Mouse (Mus musculus) subcutaneous adipose tissue, adult 2 months (tissue): ENCODE measurements around the gene Rnft1. TPM values are rescaled to one million over a fixed set of nuclear protein-coding genes. Genes with fewer than 3 reads are reported as not detected.

ENCODE experiments used
- polyA plus RNA-seq: library from polyadenylated mRNA; depleted of rRNA; stranded (reverse); fragments of >200 nt; gene quantifications from 2 replicates; pipeline ENCODE4 v1.2.3, GENCODE M21; 2012; ENCODE audit warnings: low replicate concordance; rRNA removed

Rnft1 gene
- 10.4 and 13.2 TPM in 2 replicates for polyA plus RNA-seq

GRCm38 (mm10) chr11:86484101-86484868 is at the start of gene Rnft1:
Gene Rnft1, plus strand, starts transcription at chr11:86484657.

GRCm38 (mm10) chr11:86544639-86545299 is 60.3 kb downstream of the Rnft1 start, which contains the start of the genes Rps6kb1 and Tubd1:
Gene Rps6kb1, minus strand, starts transcription at chr11:86544805.
Gene Tubd1, plus strand, starts transcription at chr11:86544991.

Other genes starting within 250 kb of the Rnft1 start
- gene Ints2, start 227.1 kb upstream of the Rnft1 start, polyA plus RNA-seq: 7.7 and 13.7 TPM in 2 replicates
- gene Med13, start 127.1 kb upstream of the Rnft1 start, polyA plus RNA-seq: 14.8 and 25.2 TPM in 2 replicates
- 10.1 and 11.7 TPM in 2 replicates for gene Rps6kb1, start 60.1 kb downstream of the Rnft1 start, polyA plus RNA-seq
- 5.9 and 8.0 TPM in 2 replicates for gene Tubd1, start 60.3 kb downstream of the Rnft1 start, polyA plus RNA-seq
- 74.6 and 74.9 TPM in 2 replicates for gene Vmp1, start 199.2 kb downstream of the Rnft1 start, polyA plus RNA-seq
- 4.8 and 7.7 TPM in 2 replicates for gene Ptrh2, start 199.3 kb downstream of the Rnft1 start, polyA plus RNA-seq